Mouse (Mus musculus): ENCODE results near the gene Orc2. TPM values are rescaled to one million over a fixed set of nuclear protein-coding genes. Genes with fewer than 3 reads are reported as not detected.
A peak's percentile ranks its signal among the peaks of the same experiment; 100 is the strongest.

Gene Orc2
- total RNA-seq, 1 experiment from 2014 or later, result 29.6 TPM

DNA sequence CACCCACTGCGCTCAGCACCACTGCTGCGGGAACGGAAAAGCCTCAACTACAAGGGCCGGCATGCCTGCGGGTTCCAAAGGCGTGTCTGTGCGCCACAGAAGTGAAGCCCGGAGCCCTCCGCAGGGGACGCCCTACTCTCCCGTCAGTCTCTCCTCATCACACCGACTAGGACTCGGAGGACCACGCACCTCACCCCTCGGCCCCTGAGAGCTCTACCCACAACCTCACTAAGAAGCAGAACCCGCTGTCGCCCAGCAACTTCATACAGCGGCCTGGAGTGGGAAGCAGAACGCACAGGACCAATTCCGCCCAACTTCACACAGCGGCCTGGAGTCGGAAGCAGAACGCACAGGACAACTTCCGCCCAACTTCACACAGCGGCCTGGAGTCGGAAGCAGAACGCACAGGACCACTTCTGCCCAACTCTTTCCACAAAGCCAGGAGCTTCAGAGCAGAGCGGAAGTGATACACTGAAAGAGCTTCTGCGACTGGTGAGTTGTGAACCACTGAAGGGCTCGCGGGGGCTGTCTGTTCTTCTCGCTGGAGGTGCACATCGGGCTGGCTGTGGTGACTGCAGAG lies 59.7 kb downstream of the Orc2 start, which contains the start of the genes Nif3l1 and Ppil3:
TSS of gene Nif3l1 (plus strand) at position 9 of the 580 bp plus-strand sequence.
TSS of gene Ppil3 (minus strand) at position 344 of the 580 bp plus-strand sequence.
- ATAC-seq (replicated peaks; ENCODE audit: insufficient number of reproducible peaks, low FRiP score, low TSS enrichment, poor library complexity, severe bottlenecking), result peak; percentile 96

- ATAC-seq (replicated peaks; ENCODE audit: insufficient number of reproducible peaks, low FRiP score, low TSS enrichment, poor library complexity, severe bottlenecking), result no peak
Observed at GRCm38 (mm10) chr1:58444691-58445090, 60.2 kb downstream of the Orc2 start.

GRCm38 (mm10) chr1:58424551-58424950 lies 80.4 kb downstream of the Orc2 start:
- ATAC-seq (replicated peaks; ENCODE audit: insufficient number of reproducible peaks, low FRiP score, low TSS enrichment, poor library complexity, severe bottlenecking), result no peak

- ATAC-seq (replicated peaks; ENCODE audit: insufficient number of reproducible peaks, low FRiP score, low TSS enrichment, poor library complexity, severe bottlenecking), result peak; percentile 87
Observed at GRCm38 (mm10) chr1:58423371-58424248, 81.3 kb downstream of the Orc2 start, which contains the start of gene Clk1. Clk1 (minus strand) TSS chr1:58424066.

DNA sequence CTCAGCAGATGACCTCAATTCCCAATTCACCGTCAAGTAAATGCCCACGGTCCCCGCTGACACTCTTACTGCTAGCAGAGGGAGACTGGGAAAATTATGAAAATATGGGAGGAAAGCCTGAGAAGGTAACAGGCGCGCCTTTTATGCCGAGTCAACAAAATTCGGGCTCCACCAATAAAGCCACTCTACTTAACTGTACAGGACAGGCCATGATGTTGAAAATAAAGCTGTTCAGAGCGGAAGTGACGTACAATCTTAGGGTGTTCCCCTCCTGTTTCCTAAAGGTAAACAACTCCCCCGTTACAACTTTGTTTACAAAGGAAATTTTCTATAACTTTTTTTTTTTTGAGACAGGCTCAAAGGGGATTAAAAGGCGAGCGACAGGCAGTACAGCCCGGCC lies 82.0 kb downstream of the Orc2 start:
- ATAC-seq (replicated peaks; ENCODE audit: insufficient number of reproducible peaks, low FRiP score, low TSS enrichment, poor library complexity, severe bottlenecking), result peak; percentile 77

DNA sequence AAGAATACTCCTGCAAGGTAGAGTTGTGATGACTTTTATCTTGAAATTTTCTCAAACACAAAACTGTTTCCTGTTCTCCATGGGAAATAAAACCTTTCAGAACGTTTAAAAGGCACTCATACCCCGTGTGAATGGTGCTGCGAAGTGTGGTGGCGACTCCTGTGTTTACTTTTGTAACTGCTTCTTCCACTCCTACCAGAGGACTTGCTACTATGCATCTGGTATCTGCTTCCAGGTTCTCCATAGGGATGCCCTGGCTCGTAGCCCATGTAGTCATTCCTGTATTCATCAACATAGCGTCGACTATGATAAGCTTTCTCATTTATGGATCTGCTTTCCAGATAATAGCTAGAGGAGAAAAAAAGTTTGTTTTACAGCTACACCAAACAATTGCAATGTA lies 83.9 kb downstream of the Orc2 start:
- ATAC-seq (replicated peaks; ENCODE audit: insufficient number of reproducible peaks, low FRiP score, low TSS enrichment, poor library complexity, severe bottlenecking), result no peak

DNA sequence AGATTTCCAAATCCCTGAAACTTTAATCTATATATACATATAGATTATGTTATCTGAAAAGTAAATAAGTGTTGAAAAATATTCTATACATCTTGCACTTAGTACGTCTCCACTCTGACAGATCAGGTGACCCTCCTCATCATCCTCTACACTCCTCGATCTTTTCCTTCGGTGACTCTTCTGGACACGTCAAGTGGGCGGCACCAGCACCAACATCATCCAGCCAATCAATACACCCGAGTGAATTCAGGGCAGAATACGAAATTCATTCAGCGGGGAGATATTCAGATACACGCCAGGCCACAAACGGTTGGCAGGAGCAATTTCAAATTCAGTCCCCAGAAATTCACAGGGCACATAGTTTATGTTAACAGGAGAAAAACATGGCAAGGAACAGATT lies 84.9 kb downstream of the Orc2 start:
- ATAC-seq (replicated peaks; ENCODE audit: insufficient number of reproducible peaks, low FRiP score, low TSS enrichment, poor library complexity, severe bottlenecking), result no peak

- 0 out of 2 replicates have a peak, but pooled peaks have one; percentile 48 for ATAC-seq (replicated peaks; ENCODE audit: insufficient number of reproducible peaks, low FRiP score, low TSS enrichment, poor library complexity, severe bottlenecking)
Observed at GRCm38 (mm10) chr1:58416048-58416447, 88.9 kb downstream of the Orc2 start.

DNA sequence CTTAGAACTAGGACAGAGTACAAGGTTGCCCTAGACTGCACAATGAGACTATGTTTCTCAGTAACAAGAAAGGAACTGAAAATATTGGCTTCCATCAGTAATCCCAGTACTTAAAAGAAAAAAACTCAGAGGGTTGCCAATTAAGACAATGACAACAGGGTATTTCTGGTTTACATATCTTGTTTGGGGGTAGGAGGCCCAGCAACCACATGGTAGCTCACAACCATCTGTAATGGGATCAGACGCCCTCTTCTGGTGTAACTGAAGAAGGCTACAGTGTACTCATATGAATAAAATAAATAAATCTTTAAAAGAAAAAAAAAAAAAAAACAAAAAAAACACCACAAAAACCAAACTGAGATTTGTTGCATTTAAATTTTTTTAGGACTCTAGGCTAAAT lies 89.5 kb downstream of the Orc2 start:
- no peak for ATAC-seq (replicated peaks; ENCODE audit: insufficient number of reproducible peaks, low FRiP score, low TSS enrichment, poor library complexity, severe bottlenecking)

Other genes starting within 250 kb of the Orc2 start
- gene Aox2, start 226.8 kb downstream of the Orc2 start, total RNA-seq (2017), result 0.10 TPM in 1 of 3 replicates, not detected in the others
- gene Bzw1, start 112.2 kb downstream of the Orc2 start, total RNA-seq (2017), result 164 to 180 TPM (median 178 TPM) in 3 replicates
- gene Clk1, start 81.0 kb downstream of the Orc2 start, total RNA-seq (2017), result 1,281 to 1,683 TPM (median 1,335 TPM) in 3 replicates
- 11.5 to 22.8 TPM (median 18.0 TPM) in 3 replicates for gene Nif3l1, start 60.0 kb downstream of the Orc2 start, total RNA-seq (2017)
- 59.5 to 80.1 TPM (median 68.3 TPM) in 3 replicates for gene Ppil3, start 59.6 kb downstream of the Orc2 start, total RNA-seq (2017)
- 11.6 to 17.6 TPM (median 14.9 TPM) in 3 replicates for gene Fam126b, start 81.2 kb upstream of the Orc2 start, total RNA-seq (2017)
- 33.6 to 51.9 TPM (median 45.8 TPM) in 3 replicates for gene Ndufb3, start 81.3 kb upstream of the Orc2 start, total RNA-seq (2017)
- not detected in 3 replicates for gene Als2cr12, start 190.9 kb upstream of the Orc2 start, total RNA-seq (2017)
- 127 to 227 TPM (median 128 TPM) in 3 replicates for gene Cflar, start 206.4 kb upstream of the Orc2 start, total RNA-seq (2017)

All from monocyte, adult 5-6 weeks (primary cell).